Mouse (Mus musculus) liver, adult 2 months (tissue): ENCODE data around the gene Gpc3. TPM values are rescaled to one million over a fixed set of nuclear protein-coding genes. Genes with fewer than 3 reads are reported as not detected.
A peak's percentile ranks its signal among the peaks of the same experiment; 100 is the strongest.

ENCODE experiments used
- DNase-seq: peaks from one replicate; pipeline ENCODE4 v3.0.0-alpha.2; 2011; ENCODE audit warnings: low read depth, low spot score; ENCODE audit errors: extremely low read depth
- H3K27ac ChIP-seq: fragments of 200-500 bp; replicated peaks from 2 replicates; pipeline ENCODE4 v1.5.1; 2012; ENCODE audit warnings: low read depth, mild to moderate bottlenecking, control low read depth, inconsistent platforms, low read length; ENCODE audit not compliant: insufficient read depth
- H3K27me3 ChIP-seq: fragments of 200-500 bp; 2 replicates; pipeline ENCODE4 v1.6.1; 2012; ENCODE audit warnings: mild to moderate bottlenecking, moderate library complexity, low read length, inconsistent platforms; ENCODE audit not compliant: control insufficient read depth, insufficient read depth
- H3K36me3 ChIP-seq: fragments of 200-500 bp; 2 replicates; pipeline ENCODE4 v1.6.1; 2012; ENCODE audit warnings: low read length, inconsistent platforms; ENCODE audit not compliant: control insufficient read depth, insufficient read depth
- H3K4me1 ChIP-seq: fragments of 200-500 bp; 2 replicates; pipeline ENCODE4 v1.6.1; 2011; ENCODE audit warnings: low read length; ENCODE audit not compliant: control insufficient read depth, insufficient read depth
- H3K4me3 ChIP-seq: fragments of 200-500 bp; 2 replicates; pipeline ENCODE4 v1.5.1; 2011; ENCODE audit warnings: low read depth, mild to moderate bottlenecking, control low read depth, low read length, moderate library complexity; ENCODE audit not compliant: insufficient read depth
- H3K79me2 ChIP-seq: fragments of 200-500 bp; 2 replicates; pipeline ENCODE4 v1.6.1; 2012; ENCODE audit warnings: inconsistent platforms, mild to moderate bottlenecking, low read length, moderate library complexity; ENCODE audit not compliant: control insufficient read depth, insufficient read depth
- H3K9ac ChIP-seq: fragments of 200-500 bp; 2 replicates; pipeline ENCODE4 v1.6.1; 2012; ENCODE audit warnings: low read depth, mild to moderate bottlenecking, control low read depth, inconsistent platforms, low read length
- CTCF ChIP-seq: fragments of 200-500 bp; IDR thresholded peaks from 2 replicates; pipeline ENCODE4 v1.5.1; 2011; ENCODE audit warnings: low read depth, low read length, control low read depth
- POLR2A ChIP-seq: fragments of 200-500 bp; IDR thresholded peaks from 2 replicates; pipeline ENCODE4 v1.6.1; 2011; ENCODE audit warnings: low read length, control low read depth; ENCODE audit not compliant: insufficient read depth; ENCODE audit errors: extremely low read depth
- WGBS: fragments of 180-500 bp; shearing (Covaris S2); methylation state at CpG from one replicate; pipeline ENCODE4 v1.1.7; 2018; 5-methylcytosine and 5-hydroxymethylcytosine counted together
- polyA plus RNA-seq: library from polyadenylated mRNA; depleted of rRNA; stranded (reverse); fragments of >200 nt; gene quantifications from 2 replicates; pipeline ENCODE4 v1.2.3, GENCODE M21; 2012
- total RNA-seq: library from RNA; depleted of rRNA; stranded (reverse); fragments of >200 nt; gene quantifications from 2 replicates; pipeline ENCODE4 v1.2.3, GENCODE M21; 2014

Gene Gpc3
- total and polyA plus RNA-seq, 2 experiments, result 0.65 to 0.86 TPM

GRCm38 (mm10) chrX:52599246-52599645 lies 14.5 kb downstream of the Gpc3 start:
- H3K36me3 ChIP-seq, result no peaks in the 10 kb centered on the region
- WGBS, result 68% methylated on average over 1 of the region's 1 CpGs

GRCm38 (mm10) chrX:52587671-52588070 lies 26.1 kb downstream of the Gpc3 start:
- no peak for DNase-seq
- no peaks in the 10 kb centered on the region for H3K79me2 ChIP-seq
- H3K9ac ChIP-seq, result no peak overlapping the region
- no peaks in the 10 kb centered on the region for H3K36me3 ChIP-seq
- H3K4me3 ChIP-seq, result no peak overlapping the region
- no peak for TF ChIP-seq POLR2A
- TF ChIP-seq CTCF, result 0 out of 2 replicates have a peak, but pooled peaks have one; percentile 8
- no peaks in the 10 kb centered on the region for H3K4me1 ChIP-seq
- no peaks in the 10 kb centered on the region for H3K27me3 ChIP-seq
- no peak overlapping the region for H3K27ac ChIP-seq

More at GRCm38 (mm10) chrX:52599246-52599645, 14.5 kb downstream of the Gpc3 start:
- no peak overlapping the region for H3K27ac ChIP-seq
- H3K79me2 ChIP-seq, result no peaks in the 10 kb centered on the region
- H3K9ac ChIP-seq, result no peak overlapping the region
- DNase-seq, result no peak
- no peaks in the 10 kb centered on the region for H3K4me1 ChIP-seq
- H3K4me3 ChIP-seq, result no peak overlapping the region
- no peak for TF ChIP-seq POLR2A
- TF ChIP-seq CTCF, result no peak
- no peaks in the 10 kb centered on the region for H3K27me3 ChIP-seq

- WGBS, result 72% methylated on average over 4 of the region's 4 CpGs
- no peaks in the 10 kb centered on the region for H3K79me2 ChIP-seq
- H3K4me1 ChIP-seq, result no peaks in the 10 kb centered on the region
- DNase-seq, result peak; percentile 6
- no peaks in the 10 kb centered on the region for H3K27me3 ChIP-seq
- H3K27ac ChIP-seq, result no peak overlapping the region
- no peak for TF ChIP-seq CTCF
- TF ChIP-seq POLR2A, result no peak
- no peak overlapping the region for H3K4me3 ChIP-seq
- H3K36me3 ChIP-seq, result no peaks in the 10 kb centered on the region
- H3K9ac ChIP-seq, result no peak overlapping the region
Measured at GRCm38 (mm10) chrX:52559995-52560394, 53.8 kb downstream of the Gpc3 start.

- DNase-seq, result no peak
- H3K4me1 ChIP-seq, result no peaks in the 10 kb centered on the region
- no peak overlapping the region for H3K27ac ChIP-seq
- 90% methylated on average over 5 of the region's 5 CpGs for WGBS
- no peaks in the 10 kb centered on the region for H3K79me2 ChIP-seq
- no peaks in the 10 kb centered on the region for H3K27me3 ChIP-seq
- no peaks in the 10 kb centered on the region for H3K36me3 ChIP-seq
- H3K9ac ChIP-seq, result no peak overlapping the region
- TF ChIP-seq POLR2A, result no peak
- TF ChIP-seq CTCF, result no peak
- no peak overlapping the region for H3K4me3 ChIP-seq
Measured at GRCm38 (mm10) chrX:52558526-52558925, 55.2 kb downstream of the Gpc3 start.

- no peak overlapping the region for H3K9ac ChIP-seq
- TF ChIP-seq POLR2A, result no peak
- no peak for TF ChIP-seq CTCF
- WGBS, result 94% methylated on average over 6 of the region's 6 CpGs
Measured at GRCm38 (mm10) chrX:52557489-52557888, 56.3 kb downstream of the Gpc3 start.

GRCm38 (mm10) chrX:52551296-52551695 lies 62.5 kb downstream of the Gpc3 start:
- no peaks in the 10 kb centered on the region for H3K79me2 ChIP-seq
- no peaks in the 10 kb centered on the region for H3K27me3 ChIP-seq
- WGBS, result 83% methylated on average over 1 of the region's 1 CpGs

More at GRCm38 (mm10) chrX:52557489-52557888, 56.3 kb downstream of the Gpc3 start:
- H3K79me2 ChIP-seq, result no peaks in the 10 kb centered on the region
- H3K4me3 ChIP-seq, result no peak overlapping the region
- no peak overlapping the region for H3K27ac ChIP-seq
- DNase-seq, result no peak
- H3K36me3 ChIP-seq, result no peaks in the 10 kb centered on the region
- no peaks in the 10 kb centered on the region for H3K4me1 ChIP-seq
- H3K27me3 ChIP-seq, result no peaks in the 10 kb centered on the region

More at GRCm38 (mm10) chrX:52551296-52551695, 62.5 kb downstream of the Gpc3 start:
- H3K4me3 ChIP-seq, result no peak overlapping the region
- H3K4me1 ChIP-seq, result no peaks in the 10 kb centered on the region
- no peak overlapping the region for H3K27ac ChIP-seq
- no peak for DNase-seq
- H3K36me3 ChIP-seq, result no peaks in the 10 kb centered on the region
- TF ChIP-seq POLR2A (no peak), CTCF (no peak)
- no peak overlapping the region for H3K9ac ChIP-seq
